Mouse (Mus musculus): ENCODE results near the gene Chit1. TPM values are rescaled to one million over a fixed set of nuclear protein-coding genes. Genes with fewer than 3 reads are reported as not detected.

Chit1 gene
- polyA plus RNA-seq, 1 experiment: 14.1 TPM

DNA sequence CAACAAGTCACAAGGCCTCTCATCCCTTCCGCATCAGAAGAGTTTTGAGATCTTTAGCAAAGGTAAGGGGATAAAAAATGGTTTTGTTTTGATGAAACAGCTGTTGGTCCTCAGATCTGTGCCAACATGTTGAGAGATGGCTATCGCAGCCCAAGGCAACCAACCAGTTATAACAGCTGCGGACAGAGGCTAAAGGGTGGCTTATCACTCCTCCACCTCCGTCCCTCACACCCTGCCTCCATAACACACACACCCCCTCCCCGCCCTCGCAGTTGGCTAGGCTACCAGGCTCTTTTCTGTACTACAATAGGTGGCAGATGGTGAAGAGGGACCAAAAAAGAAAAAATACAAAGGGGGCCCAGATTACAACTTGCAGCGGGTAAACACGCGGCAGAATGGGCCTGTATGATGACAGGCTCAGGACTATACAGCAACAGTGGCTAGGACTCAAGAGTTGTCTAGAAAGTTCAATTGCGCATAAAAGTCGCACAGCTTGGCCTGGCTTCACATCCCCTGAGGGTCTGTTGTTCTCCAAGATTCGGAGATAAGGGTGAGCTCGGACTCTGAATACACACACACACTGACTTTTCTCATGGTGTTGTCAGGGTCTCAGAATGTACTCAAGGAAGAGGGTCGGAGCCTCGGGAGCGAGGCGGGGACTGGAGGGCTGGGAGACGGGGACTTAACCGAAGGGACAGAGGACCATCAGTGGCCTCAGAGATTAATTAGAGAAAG lies 32.8 kb upstream of the Chit1 start:
- H3K4me1 ChIP-seq (ENCODE audit: control insufficient read depth, insufficient read depth, low read length): peaks cover 22% of the 10 kb centered on the region
- TF ChIP-seq POLR2A (IDR thresholded peaks at IDR 0.05; ENCODE audit: borderline replicate concordance, extremely low read depth, low read depth, low read length) (peak; percentile 71), CTCF (IDR thresholded peaks at IDR 0.05; ENCODE audit: insufficient read depth, low read length) (no peak)
- peak overlapping the region; percentile 98 for H3K4me3 ChIP-seq (replicated peaks; ENCODE audit: extremely low read depth, low read depth, low read length)
- DNase-seq: no peak
- WGBS: under 1% methylated on average over 19 of the region's 19 CpGs

DNA sequence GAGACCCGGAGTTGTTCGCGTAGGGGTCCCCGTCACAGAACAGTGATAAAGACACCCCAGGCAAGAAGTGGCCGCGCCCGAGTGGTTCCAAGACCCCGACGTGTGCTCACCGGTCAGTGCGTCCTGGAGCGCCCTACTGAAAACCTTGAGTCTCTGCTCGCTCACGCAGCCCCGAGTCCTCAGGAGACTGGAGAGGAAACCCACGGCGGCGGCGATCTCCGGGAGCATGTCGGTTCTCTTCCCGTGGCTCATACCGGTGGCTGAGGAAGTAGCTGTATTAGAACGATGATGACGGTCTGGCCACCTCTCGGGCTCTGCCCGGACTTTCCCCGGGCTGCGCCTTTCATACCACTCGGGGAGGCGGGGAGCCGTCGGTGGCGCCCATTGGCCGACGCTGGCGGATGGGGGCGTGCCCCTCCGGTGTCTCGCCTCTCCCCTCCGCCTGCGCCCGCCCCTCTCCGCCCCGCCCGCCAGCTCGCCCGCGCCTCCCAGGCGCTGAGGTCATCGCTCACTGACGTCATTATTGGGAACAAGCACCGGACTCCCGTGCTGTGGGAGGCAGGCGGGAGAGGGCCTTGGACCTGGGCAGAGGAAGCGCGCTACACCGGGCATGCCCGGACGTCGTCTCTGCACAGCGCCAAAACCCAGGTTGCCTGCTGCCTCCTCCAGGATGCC lies 32.1 kb upstream of the Chit1 start, which contains the start of gene Btg2:
Gene Btg2 (minus strand): TSS at position 319 of the 675 bp plus-strand sequence.
- WGBS: under 1% methylated on average over 60 of the region's 62 CpGs
- TF ChIP-seq CTCF (IDR thresholded peaks at IDR 0.05; ENCODE audit: insufficient read depth, low read length) (no peak), POLR2A (IDR thresholded peaks at IDR 0.05; ENCODE audit: borderline replicate concordance, extremely low read depth, low read depth, low read length) (peak; percentile 100)
- peak; percentile 97 for DNase-seq
- Histone ChIP-seq H3K4me3 (replicated peaks; ENCODE audit: extremely low read depth, low read depth, low read length) (peak within 1 kb of the TSS; percentile 98), H3K4me1 (ENCODE audit: control insufficient read depth, insufficient read depth, low read length) (peaks cover 22% of the 10 kb centered on the region)

DNA sequence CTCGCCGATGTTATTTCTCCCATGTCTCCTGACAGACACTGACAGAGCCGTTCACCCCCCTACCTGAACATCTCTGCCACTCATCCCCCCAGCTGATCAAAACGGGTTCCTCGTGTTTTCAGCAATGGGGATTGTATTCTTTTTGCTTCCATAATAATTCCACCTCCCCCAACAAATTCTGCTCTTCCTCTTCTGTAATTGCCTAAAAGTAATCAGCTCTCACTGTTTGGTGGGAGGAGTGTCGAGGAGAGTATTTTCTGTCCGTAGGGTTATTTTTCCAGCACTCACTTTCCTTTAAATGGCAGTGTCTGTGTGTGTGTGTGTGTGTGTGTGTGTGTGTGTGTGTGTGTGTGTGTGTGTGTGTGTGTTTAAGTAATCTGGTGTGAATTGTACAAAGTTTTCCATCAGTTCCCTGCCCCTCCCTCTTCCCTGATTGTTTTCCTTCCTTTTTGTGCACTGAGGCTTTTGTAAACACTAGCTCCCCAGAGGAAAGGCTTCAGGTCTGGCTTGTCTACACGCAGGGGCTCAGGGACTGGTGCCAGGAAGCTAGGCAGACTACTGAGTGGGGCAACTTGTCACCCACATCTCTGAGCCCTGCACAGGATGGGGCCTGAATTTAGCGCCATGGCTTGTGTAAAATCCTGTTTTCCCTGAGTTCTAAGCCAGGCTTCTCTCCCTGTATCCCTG lies 31.4 kb upstream of the Chit1 start:
- peak overlapping the region; percentile 54 for H3K4me3 ChIP-seq (replicated peaks; ENCODE audit: extremely low read depth, low read depth, low read length)
- H3K4me1 ChIP-seq (ENCODE audit: control insufficient read depth, insufficient read depth, low read length): peaks cover 17% of the 10 kb centered on the region
- 4% methylated on average over 9 of the region's 9 CpGs for WGBS
- TF ChIP-seq CTCF (IDR thresholded peaks at IDR 0.05; ENCODE audit: insufficient read depth, low read length) (no peak), POLR2A (IDR thresholded peaks at IDR 0.05; ENCODE audit: borderline replicate concordance, extremely low read depth, low read depth, low read length) (no peak)
- DNase-seq: no peak

DNA sequence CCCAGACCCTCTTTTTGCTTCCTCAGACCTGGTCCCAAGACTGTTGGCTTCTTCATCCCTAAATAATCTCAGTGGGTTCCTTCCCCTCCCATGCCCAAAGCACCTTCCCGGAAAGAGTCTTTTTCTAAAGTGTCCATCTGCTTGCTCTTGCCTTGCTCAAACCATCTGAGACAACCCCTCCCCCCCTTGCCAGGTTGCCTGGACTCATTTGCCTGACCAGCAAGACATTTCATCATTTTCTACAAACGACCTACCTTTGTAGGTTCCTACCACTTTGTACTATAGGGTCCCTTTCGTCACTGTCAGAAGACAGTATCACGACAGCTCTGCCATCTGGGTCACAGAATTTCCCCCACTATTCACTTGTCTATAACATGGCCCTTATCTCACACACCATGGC lies 30.6 kb upstream of the Chit1 start:
- TF ChIP-seq CTCF (IDR thresholded peaks at IDR 0.05; ENCODE audit: insufficient read depth, low read length) (no peak), POLR2A (IDR thresholded peaks at IDR 0.05; ENCODE audit: borderline replicate concordance, extremely low read depth, low read depth, low read length) (no peak)
- DNase-seq: no peak
- no peak overlapping the region for H3K4me3 ChIP-seq (replicated peaks; ENCODE audit: extremely low read depth, low read depth, low read length)
- H3K4me1 ChIP-seq (ENCODE audit: control insufficient read depth, insufficient read depth, low read length): peaks cover 16% of the 10 kb centered on the region
- WGBS: 82% methylated on average over 4 of the region's 4 CpGs

DNA sequence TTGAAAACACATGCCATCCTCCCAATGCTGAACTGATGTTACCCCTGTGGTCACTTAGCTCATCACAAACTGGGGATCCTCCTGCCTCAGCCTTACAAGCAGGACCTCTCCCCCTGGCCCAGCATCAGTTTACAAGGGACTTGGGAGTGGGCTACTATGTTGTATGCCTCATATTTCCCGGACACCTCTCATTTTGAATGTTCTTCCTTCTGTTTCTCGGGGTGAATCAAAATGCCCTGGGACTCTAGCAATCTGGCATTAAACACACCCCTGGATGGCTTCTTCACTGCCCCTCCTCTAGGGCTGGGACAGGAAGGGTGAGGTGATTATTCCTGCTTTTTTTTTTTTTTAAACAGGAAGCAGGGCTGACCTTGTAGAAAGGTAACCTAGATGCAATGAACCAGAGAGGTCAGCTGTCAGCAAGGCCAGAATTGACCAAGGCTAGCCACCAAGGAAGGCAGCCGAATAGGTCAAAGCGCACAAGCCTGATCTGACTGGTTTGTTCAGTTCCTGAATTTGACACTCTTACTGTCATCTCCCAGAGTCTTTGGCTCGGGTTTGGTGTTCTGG lies 30.1 kb upstream of the Chit1 start:
- no peak for DNase-seq
- 60% methylated on average over 5 of the region's 5 CpGs for WGBS
- no peak for TF ChIP-seq CTCF (IDR thresholded peaks at IDR 0.05; ENCODE audit: insufficient read depth, low read length)
- no peak for TF ChIP-seq POLR2A (IDR thresholded peaks at IDR 0.05; ENCODE audit: borderline replicate concordance, extremely low read depth, low read depth, low read length)
- H3K4me1 ChIP-seq (ENCODE audit: control insufficient read depth, insufficient read depth, low read length): peaks cover 16% of the 10 kb centered on the region
- no peak overlapping the region for H3K4me3 ChIP-seq (replicated peaks; ENCODE audit: extremely low read depth, low read depth, low read length)

DNA sequence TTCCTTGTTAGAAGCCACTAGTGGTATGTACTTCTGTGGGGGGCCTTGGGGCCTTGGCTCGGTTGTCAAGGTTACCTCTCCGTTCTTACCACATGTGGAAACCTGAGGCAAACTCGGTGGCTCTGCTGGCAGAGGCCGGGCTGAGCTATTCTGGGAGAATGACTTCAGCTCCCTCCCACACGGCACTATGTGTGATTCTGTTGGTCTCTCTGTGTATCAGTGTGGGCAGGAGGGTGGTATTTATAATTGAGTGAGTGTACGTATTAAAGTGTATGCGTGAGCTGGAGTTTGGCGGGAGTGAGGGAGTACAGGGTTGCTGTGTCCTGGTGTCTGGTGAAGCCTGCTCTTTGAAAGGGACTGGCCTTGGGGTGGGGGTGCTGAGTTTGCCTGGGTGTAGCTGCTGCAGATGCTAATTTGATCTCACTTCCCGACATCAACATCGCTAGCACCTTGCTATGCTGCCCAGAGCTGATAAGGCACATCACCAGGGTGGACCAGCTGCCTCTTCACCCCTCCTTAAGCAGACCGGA lies 28.0 kb upstream of the Chit1 start:
- peaks cover 21% of the 10 kb centered on the region for H3K4me1 ChIP-seq (ENCODE audit: control insufficient read depth, insufficient read depth, low read length)
- WGBS: 35% methylated on average over 11 of the region's 11 CpGs
- H3K4me3 ChIP-seq (replicated peaks; ENCODE audit: extremely low read depth, low read depth, low read length): no peak overlapping the region
- no peak for DNase-seq
- TF ChIP-seq CTCF (IDR thresholded peaks at IDR 0.05; ENCODE audit: insufficient read depth, low read length) (no peak), POLR2A (IDR thresholded peaks at IDR 0.05; ENCODE audit: borderline replicate concordance, extremely low read depth, low read depth, low read length) (no peak)

DNA sequence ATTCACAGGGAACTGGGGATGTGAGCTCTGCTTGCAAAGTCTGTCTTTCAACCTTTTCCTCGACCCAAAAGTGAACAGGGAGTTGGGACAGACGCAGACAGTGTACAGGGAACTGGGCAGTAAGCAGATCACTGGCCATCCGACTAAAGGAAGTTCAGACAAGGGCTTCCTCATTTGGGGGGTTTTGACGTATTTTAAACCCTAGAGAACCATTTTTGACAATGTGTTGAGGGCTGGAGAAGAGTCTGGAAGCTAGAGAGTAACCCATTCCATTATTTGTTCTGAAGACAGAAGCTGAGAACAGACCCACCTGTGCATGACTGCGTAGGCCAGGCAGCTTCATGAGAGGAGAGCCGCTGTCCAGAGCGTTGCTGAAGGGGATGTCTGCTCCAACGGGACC lies 27.4 kb upstream of the Chit1 start:
- no peak overlapping the region for H3K4me3 ChIP-seq (replicated peaks; ENCODE audit: extremely low read depth, low read depth, low read length)
- 86% methylated on average over 8 of the region's 8 CpGs for WGBS
- H3K4me1 ChIP-seq (ENCODE audit: control insufficient read depth, insufficient read depth, low read length): peaks cover 21% of the 10 kb centered on the region
- TF ChIP-seq POLR2A (IDR thresholded peaks at IDR 0.05; ENCODE audit: borderline replicate concordance, extremely low read depth, low read depth, low read length) (no peak), CTCF (IDR thresholded peaks at IDR 0.05; ENCODE audit: insufficient read depth, low read length) (no peak)
- DNase-seq: no peak

DNA sequence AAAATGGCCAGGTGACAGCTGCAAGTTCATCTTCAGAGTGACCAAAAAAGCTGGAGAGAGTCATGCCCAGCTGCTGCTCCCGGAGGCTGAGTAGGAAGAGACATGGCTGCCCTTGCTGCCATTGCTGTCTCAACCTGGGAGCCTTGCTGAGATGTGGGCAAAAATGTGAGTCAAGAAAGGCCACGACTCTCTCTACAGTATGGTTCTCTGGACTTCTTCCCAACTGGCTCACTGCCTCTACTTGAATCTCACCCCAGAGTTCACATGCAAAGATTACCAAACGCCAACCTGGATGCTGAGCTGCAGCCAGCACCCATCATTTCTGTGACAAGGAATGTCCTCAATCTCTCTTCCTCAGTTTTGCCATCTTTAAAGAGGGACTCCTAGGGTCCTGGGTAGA lies 26.9 kb upstream of the Chit1 start:
- TF ChIP-seq CTCF (IDR thresholded peaks at IDR 0.05; ENCODE audit: insufficient read depth, low read length): no peak
- no peak for TF ChIP-seq POLR2A (IDR thresholded peaks at IDR 0.05; ENCODE audit: borderline replicate concordance, extremely low read depth, low read depth, low read length)
- no peak for DNase-seq
- Histone ChIP-seq H3K4me3 (replicated peaks; ENCODE audit: extremely low read depth, low read depth, low read length) (no peak overlapping the region), H3K4me1 (ENCODE audit: control insufficient read depth, insufficient read depth, low read length) (peaks cover 21% of the 10 kb centered on the region)
- WGBS: 62% methylated on average over 3 of the region's 3 CpGs

DNA sequence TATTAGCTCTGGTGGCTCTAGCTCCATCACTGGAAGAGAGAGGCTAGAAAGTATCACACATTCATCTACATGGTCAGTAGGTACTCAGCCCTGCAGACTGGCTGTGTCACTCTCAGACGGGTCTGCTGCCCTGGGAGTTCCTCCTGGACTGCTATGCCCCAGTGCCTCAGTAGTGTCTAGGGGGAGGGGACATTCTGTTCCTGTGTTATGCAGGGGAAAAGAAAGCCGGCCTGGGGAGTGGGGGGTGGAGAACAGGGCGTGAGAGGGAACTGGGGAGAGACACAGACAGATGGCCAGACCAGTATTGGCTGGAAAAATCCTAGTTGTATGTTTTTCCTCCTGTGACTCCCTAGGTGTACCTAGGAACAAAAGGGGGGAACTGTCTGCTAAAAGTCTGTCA lies 25.0 kb upstream of the Chit1 start:
- TF ChIP-seq CTCF (IDR thresholded peaks at IDR 0.05; ENCODE audit: insufficient read depth, low read length): no peak
- TF ChIP-seq POLR2A (IDR thresholded peaks at IDR 0.05; ENCODE audit: borderline replicate concordance, extremely low read depth, low read depth, low read length): no peak
- DNase-seq: no peak
- no peak overlapping the region for H3K4me3 ChIP-seq (replicated peaks; ENCODE audit: extremely low read depth, low read depth, low read length)
- peaks cover 13% of the 10 kb centered on the region for H3K4me1 ChIP-seq (ENCODE audit: control insufficient read depth, insufficient read depth, low read length)
- 63% methylated on average over 3 of the region's 3 CpGs for WGBS

Measured in lung, adult 2 months (tissue).